22 mouse cellular contexts compared by ENCODE assay signal in the genomic region with DNA sequence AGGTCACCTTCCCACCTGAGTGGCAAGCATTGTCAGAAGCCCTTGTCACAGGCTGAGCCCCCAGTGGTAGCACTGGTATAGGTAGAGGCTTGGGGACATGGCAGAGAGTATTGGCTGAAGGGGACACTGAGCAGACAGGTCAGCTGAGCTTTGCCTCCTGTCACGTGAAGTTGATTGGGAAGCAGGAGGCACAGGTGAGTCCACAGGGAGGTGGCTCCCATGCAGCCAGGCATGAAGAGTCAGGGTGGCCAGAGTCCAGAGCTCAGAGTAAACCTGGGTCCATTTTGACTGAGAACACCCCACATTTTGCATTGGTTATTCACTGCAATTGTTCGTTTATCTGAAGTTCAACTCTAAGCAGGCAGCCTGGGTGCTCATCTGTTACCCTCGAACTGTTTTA. TPM values are rescaled to one million over a fixed set of nuclear protein-coding genes. Genes with fewer than 3 reads are reported as not detected.
"Had no signal": no experiment of that assay in that cellular context is flagged by ENCODE, and none has a peak within 500 bp of the region (broad histone marks: within the 10 kb centered on the region; RNA-seq: fewer than 3 reads in every experiment).

No protein-coding gene starts in this region.

- H3K4me2 ChIP-seq: neural tube, embryonic 12.5 days; neural tube, embryonic 13.5 days; neural tube, embryonic 15.5 days; stomach, embryonic 15.5 days had no signal

- H3K4me3 ChIP-seq: neural tube, embryonic 12.5 days; neural tube, embryonic 13.5 days; neural tube, embryonic 15.5 days; stomach, embryonic 15.5 days had no signal

- H3K9ac ChIP-seq: neural tube, embryonic 12.5 days; neural tube, embryonic 13.5 days; neural tube, embryonic 15.5 days; stomach, embryonic 15.5 days had no signal

- H3K27me3 ChIP-seq: neural tube, embryonic 12.5 days; neural tube, embryonic 13.5 days; neural tube, embryonic 15.5 days; stomach, embryonic 15.5 days had no signal

- H3K36me3 ChIP-seq: neural tube, embryonic 15.5 days had no signal

- H3K27ac ChIP-seq: neural tube, embryonic 12.5 days; neural tube, embryonic 13.5 days; neural tube, embryonic 15.5 days; stomach, embryonic 15.5 days; stomach, postnatal 0 days had no signal

- DNase-seq: retina, postnatal 1 day; right cerebral cortex, adult 18-20 months; right cerebral cortex, postnatal 14 days; right cerebral cortex, postnatal 25 days; right cerebral cortex, postnatal 4 days; spleen, adult 18-20 months; thymus, adult 18-20 months; thymus, adult 2 months; thymus, postnatal 14 days; thymus, postnatal 25 days; thymus, postnatal 36 days; thymus, postnatal 4 days had no signal

- H3K9me3 ChIP-seq: neural tube, embryonic 12.5 days; neural tube, embryonic 13.5 days; neural tube, embryonic 15.5 days; stomach, embryonic 15.5 days had no signal

RNA-seq across cellular contexts. Expression of a gene that starts 7.7 kb away (rescaled TPM):
- polyA plus RNA-seq: neural tube, embryonic 12.5 days; neural tube, embryonic 13.5 days; neural tube, embryonic 15.5 days; spleen, adult 2 months; stomach, embryonic 14.5 days; stomach, embryonic 15.5 days; stomach, embryonic 16.5 days; stomach, postnatal 0 days; thymus, postnatal 0 days; urinary bladder, adult 2 months had no signal
